Mouse (Mus musculus): ENCODE measurements at regions not wholly inside any gene's neighbourhood (a gene's known extent, or its start where the extent isn't known, plus 50 kb on each side); places are given as distances from the start of the nearest gene placed in this dataset.

DNA sequence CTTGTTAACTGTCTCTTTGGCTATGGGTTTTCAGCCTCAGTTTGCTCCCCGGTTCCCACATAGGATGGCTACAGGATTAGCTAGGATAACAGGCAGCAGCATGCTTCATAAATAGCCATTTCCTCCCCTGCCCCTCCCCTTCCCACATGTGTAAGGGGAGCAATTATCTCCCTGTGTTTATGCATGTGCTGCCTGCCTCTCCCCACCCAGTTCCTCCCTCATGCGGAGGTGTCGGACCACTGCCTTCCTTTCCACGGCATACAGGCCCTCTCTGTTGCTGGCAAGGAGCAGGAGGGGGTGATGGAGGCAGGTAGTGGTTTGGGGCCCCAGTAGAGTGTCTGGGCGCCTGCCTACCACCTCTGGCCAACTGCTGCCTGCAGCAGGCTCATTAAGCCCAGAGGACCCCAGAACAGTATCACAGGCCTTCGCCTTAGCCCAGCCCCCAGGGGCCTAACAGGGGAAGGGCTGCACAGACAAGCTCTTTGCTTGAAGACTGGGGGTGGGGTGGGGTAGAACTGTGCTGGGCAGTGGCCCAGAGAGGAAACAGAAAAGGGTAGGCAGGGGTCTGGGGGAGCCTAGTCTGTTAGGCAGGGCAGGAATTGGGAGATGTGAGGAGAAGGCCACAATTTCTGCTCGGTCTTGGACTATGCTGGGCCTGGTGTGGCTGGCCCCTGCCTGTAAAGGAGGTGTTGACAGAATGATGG is 79.1 kb upstream of the Pja1 start:
- in situ Hi-C loops (cut with MboI, MseI): no loop called here

DNA sequence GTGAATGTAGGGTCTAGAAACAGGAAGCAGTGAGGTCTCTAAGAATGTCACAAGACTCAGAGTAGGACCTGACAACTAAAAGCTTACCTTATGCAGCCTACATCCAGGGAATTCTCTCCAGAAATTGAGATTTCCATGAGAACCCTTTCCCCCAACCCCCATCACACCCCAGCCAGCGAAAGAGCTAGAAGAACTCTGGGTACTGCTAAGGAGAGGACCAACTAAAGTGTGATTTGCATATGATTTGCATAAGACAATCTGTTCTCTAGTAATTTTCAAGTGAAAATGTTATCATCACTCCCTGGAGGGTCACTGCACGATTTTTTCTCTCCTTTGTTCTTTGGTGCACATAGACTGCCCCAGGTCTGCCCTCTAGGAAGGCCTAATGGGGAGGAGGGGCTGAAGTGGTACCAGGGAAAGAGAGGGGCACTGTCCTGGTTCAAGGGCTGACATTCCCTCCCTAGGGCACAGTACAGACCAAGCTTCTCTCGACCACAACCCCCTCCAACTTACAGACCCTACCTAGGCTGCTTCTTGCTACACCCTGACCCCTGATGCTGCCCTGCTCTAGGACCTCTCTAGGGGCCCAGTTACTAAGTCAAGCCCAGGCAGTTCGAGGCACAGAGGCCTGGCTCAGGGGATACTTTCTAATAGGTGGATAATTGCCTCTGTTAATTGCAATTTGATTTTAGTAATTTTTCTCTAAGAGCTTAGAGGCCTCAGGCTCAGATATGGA is 77.4 kb upstream of the Pja1 start:
- in situ Hi-C loops (cut with MboI, MseI): no loop called here

DNA sequence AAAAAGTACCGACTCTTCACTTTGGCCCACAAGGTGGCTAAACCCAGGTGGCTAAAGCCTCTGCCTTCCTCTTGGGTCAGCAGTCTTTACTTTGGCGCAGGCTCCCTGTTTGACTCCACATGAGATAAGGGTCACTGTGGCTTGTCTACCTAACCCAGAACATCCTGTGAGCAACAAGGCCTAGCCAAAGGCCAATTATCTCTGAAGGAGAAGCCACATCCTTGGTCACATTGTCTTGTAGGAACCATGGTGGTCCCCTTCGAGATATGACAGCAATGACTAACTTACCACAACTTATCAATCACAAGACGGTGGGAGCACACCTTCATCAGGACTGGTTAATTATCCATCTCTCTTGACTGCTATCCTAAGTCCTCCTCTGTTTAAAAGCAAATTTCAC is 73.3 kb upstream of the Pja1 start:
- in situ Hi-C loops (cut with MboI, MseI): no loop called here

DNA sequence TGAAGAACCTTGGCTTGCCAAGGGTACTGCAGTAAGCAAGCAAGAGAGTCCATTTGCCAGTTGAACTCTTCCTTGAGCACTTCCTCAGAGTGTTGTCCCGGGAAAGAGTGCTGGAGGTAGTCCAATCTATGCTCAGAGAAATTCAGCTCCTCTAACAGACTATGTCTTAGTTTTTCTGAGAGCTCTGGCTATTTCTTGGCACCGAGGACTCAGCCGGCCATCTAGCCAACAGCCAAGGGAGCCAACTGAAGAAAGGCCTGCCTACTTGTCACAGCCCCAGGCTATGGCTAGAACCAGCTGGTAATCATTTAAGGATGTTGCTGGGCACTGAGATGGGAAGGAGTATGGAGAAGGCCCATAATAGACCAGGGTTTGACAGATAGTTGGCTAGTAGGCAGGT is 70.8 kb upstream of the Pja1 start:
- in situ Hi-C loops (cut with MboI, MseI): no loop called here

DNA sequence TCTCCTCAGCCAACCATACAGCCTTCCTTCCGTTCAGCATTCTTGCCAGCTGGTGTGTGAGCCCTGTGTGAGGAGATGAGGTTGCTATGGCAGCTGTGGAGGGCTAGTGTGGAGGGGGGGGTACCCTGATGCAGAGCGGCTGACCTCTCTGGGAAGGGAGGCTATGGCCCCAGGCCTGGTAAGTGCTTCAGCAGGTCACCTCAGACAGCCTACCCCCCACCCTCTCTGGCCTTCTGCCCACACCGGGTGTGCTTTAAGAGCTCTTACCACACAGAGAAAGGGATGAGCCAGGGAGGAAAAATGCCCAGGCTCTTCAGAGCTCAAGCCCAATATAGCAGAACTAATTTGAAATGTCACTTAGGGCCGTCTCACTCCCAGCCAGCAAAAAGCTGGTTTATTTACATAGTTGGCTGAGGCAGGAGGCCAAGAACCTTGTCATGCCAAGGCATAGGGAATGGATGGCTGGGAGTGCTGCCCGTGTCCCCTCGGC is 69.1 kb upstream of the Pja1 start:
- in situ Hi-C loops (cut with MboI, MseI): no loop called here

DNA sequence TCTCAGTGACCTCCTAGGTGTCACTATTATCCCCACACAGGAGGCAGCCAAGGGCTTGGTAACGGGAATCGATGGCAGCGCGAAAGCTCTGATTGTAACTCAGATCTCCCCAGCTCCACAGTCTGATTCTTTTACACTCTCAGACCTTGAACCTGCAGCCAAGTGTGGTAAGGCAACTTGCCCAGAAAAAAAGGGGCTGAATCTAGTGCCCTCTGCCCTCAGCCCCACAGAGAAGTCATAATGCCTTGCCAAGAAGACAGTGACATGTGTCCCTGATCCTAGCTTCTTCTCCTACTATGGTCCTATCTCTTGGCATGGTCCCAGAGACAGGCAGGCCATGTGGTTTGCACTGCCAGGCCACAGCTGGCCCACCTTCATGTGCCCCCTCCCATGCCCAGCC is 68.6 kb upstream of the Pja1 start:
- in situ Hi-C loops (cut with MboI, MseI): no loop called here

DNA sequence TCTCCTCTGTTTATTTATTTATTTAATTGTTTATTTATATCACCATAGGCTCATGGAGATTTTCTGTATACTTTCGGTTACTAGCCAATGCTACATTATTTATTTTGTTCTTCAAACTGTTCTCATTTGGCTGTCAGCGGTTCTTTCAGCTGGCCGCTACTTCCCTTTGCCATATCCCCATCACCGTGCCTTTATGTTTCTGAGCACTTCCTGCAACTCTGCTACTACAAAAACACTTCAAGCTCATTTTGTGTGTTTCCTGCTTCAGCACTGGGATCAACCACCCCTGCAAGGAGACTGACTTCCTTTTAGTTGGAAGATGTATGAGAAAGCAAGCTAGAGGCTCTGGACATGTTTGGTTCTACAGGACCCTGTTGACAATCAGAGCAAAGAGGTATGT is 66.7 kb upstream of the Pja1 start:
- in situ Hi-C loops (cut with MboI, MseI): no loop called here

DNA sequence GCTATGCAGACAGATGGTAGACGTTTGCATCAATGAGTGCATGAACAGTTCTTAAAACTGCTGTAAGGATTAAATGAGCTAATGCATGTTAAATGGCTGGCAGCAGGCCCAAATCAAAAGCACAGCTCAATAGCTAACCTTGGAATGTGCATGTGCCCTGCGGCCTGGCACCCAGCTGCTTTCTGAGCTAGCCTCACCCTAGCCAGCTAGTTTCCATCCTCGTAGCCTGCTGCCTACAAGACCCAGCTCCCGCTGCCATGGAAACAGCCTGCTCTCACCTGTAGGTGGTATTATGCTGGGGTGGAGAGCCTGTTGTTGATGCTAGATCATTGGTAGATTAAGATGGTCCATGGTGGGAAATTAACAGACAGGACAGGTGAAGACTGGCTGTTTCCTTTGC is 63.8 kb upstream of the Pja1 start:
- in situ Hi-C loops (cut with MboI, MseI): loop anchor here in 1 of 2 experiments (5.0 kb wide), 1 partner anchor 403 kb away; no protein-coding TSS in a partner anchor

DNA sequence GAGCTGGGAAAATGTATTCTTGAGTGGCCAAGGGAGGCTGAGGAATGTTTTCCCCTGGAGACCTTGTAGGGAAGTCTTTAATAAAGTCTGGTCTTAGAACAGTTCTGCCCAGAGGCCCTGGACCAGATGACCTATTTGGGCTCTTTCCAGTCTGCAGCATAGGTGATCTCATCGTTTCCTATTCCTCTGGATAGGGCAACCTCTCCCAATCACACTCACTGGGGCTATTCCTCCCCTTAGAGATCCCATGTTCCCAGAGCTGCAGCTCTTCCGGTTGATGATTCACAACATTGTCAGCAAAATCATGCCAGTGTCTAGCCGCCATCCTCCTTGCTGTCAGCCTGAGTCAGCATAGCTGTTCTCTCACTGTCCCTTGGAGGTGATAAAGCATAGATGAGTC is 60.1 kb upstream of the Pja1 start:
- in situ Hi-C loops (cut with MboI, MseI): loop anchor here in 1 of 2 experiments (5.0 kb wide), 1 partner anchor 399 kb away; no protein-coding TSS in a partner anchor

DNA sequence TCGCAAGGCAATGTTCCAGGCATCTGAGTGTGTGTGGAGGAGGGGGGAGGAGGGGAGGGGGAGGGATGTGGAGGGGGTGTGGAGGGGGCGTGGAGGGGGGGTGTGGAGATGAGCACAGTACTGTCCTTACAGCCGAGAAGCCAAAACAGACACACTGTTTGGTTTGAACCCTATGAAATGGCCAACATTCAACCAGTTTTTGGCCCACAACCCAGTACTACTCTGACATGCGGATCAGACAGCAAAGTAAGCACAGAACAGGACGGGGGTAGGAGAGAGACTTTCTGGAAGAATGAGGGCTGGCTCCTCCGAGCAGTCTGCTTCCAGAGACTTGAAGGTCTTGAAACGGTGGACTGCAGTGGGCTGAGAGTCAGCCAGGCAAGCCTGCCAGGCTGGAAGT is 59.4 kb upstream of the Pja1 start:
- in situ Hi-C loops (cut with MboI, MseI): loop anchor here in 1 of 2 experiments (5.0 kb wide), 1 partner anchor 398 kb away; no protein-coding TSS in a partner anchor

DNA sequence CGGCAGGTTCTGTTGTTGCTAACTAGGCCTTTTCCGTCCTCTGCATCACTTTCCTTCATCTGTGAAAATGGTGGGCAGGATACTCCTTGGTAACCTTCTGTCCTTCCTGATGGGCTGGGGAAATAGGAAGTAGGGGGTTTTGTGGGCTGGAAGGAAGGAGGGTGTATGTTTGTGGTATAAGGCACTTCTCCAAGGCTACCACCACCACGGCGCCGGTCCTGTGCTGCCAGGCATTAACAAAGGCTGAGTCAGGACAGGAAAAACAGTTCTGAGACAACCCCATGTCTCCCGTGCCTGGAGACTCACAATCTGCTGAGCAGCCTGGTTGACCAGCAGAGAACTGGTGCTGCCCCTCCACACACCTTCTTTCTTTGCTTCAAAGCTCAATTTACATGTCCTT is 52.2 kb upstream of the Pja1 start:
- in situ Hi-C loops (cut with MboI, MseI): loop anchor here in 1 of 2 experiments (5.0 kb wide), 1 partner anchor 386 kb away; the partner anchor contains the start of gene Efnb1

DNA sequence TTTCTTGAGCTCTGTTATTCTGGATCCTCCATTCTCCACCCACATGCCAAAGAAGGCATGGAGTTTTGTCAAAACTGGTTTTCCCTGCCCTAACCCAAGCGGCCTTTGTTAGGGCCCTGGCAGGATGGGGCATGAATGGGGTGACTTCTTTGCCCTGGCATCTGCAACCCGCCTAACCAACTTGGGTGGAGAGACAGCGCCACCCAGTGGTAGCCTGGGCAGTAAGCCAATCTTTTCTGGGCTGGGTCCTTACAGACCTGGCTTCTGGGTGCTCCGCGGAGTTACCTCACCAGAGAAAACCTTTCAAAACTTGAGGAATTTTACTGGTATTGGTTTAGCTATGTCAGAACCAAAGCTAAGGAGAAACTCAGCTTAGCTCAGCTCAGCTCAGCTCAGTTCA is 51.8 kb upstream of the Pja1 start:
- in situ Hi-C loops (cut with MboI, MseI): loop anchor here in 1 of 2 experiments (5.0 kb wide), 1 partner anchor 386 kb away; the partner anchor contains the start of gene Efnb1

DNA sequence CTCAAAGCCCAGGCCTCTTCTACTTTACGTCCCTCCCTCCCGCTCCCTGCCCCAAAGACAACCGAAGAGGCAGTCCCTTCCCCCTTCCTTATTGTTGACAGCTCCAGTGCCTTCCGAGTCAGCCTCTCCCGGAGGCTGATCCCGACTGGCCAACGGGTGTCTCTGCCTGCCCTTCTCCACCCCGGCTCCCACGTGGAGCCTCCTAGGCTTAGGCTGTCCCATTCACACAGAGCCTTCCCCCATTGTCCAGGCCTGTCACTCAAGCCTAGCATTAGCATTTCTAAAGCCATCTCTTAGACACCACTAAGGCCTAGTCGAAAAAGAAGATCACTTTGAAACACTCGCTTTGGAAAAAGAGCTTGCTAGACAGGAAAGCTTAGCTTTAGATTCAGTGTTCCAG is 51.2 kb upstream of the Pja1 start:
- in situ Hi-C loops (cut with MboI, MseI): loop anchor here in 1 of 2 experiments (5.0 kb wide), 1 partner anchor 385 kb away; the partner anchor contains the start of gene Efnb1

DNA sequence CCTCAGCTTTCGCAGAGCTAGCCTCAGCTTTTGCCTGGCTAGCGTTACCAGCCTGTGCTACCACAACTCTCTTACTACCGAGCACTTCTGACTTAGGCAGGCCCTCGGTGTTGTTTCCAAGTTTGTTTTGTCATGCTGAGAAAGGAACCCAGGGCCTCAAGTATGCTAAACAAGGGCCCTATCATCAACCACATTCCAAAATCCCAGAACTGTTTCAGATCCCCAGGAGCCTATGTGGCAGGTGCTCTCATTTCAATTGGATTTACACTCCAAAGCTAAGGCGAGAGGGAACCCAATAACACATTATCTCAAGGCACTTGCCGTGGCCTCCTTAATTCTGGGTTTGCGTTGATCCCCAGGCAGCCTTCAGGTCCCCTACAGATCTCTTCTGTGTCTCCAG is 50.8 kb upstream of the Pja1 start:
- in situ Hi-C loops (cut with MboI, MseI): loop anchor here in 1 of 2 experiments (5.0 kb wide), 1 partner anchor 385 kb away; the partner anchor contains the start of gene Efnb1
